Comparison of ENCODE assay signal across 18 mouse cellular contexts in genomic region chr7:139253462-139253861, GRCm38 (mm10). TPM values are rescaled to one million over a fixed set of nuclear protein-coding genes. Genes with fewer than 3 reads are reported as not detected.
A peak's percentile ranks its signal among the peaks of the same experiment; 100 is the strongest.
DNase-seq lines count a peak whose midpoint lies in the region; ATAC-seq and TF ChIP-seq lines count a peak whose summit lies in the region.
"Had no signal": no experiment of that assay in that cellular context is flagged by ENCODE, and none has a peak within 500 bp of the region (broad histone marks: within the 10 kb centered on the region; RNA-seq: fewer than 3 reads in every experiment).

No protein-coding gene starts in this region.

- H3K27me3 ChIP-seq in heart, embryonic 10.5 days (ENCODE audit: insufficient read depth, poor library complexity, severe bottlenecking), result no peaks in the 10 kb centered on the region
- H3K27me3 ChIP-seq in heart, embryonic 16.5 days (ENCODE audit: control insufficient read depth, insufficient read depth, low read length), result no peaks in the 10 kb centered on the region
- H3K27me3 ChIP-seq: megakaryocyte, embryonic 14.5 days had no signal

- ATAC-seq in heart, embryonic 16.5 days (replicated peaks; ENCODE audit: extremely low read depth, insufficient read depth, low FRiP score), result no peak

- no peak overlapping the region for H3K4me2 ChIP-seq in heart, embryonic 16.5 days (ENCODE audit: low read depth, low read length)
- H3K4me2 ChIP-seq: embryonic facial prominence, embryonic 12.5 days; liver, embryonic 13.5 days had no signal

- H3K9ac ChIP-seq in heart, embryonic 16.5 days (ENCODE audit: low read length), result 0 out of 2 replicates have a peak overlapping the region, but pooled peaks have one; percentile 33
- H3K9ac ChIP-seq: embryonic facial prominence, embryonic 12.5 days; liver, embryonic 13.5 days had no signal

- no peaks in the 10 kb centered on the region for H3K9me3 ChIP-seq in heart, embryonic 10.5 days
- H3K9me3 ChIP-seq in heart, embryonic 16.5 days (replicated peaks; ENCODE audit: control insufficient read depth, low read length), result no peaks in the 10 kb centered on the region
- H3K9me3 ChIP-seq: embryonic facial prominence, embryonic 12.5 days; forebrain, embryonic 10.5 days; liver, embryonic 13.5 days; megakaryocyte, embryonic 14.5 days had no signal

- TF ChIP-seq CTCF in left cerebral cortex, adult 2 months (IDR thresholded peaks at IDR 0.05), result no peak

- H3K36me3 ChIP-seq in heart, embryonic 10.5 days, result peaks cover 36% of the 10 kb centered on the region
- peaks cover 18% of the 10 kb centered on the region for H3K36me3 ChIP-seq in heart, embryonic 16.5 days (ENCODE audit: control insufficient read depth, insufficient read depth)

- H3K4me1 ChIP-seq in heart, embryonic 10.5 days, result peaks cover 81% of the 10 kb centered on the region
- peaks cover 59% of the 10 kb centered on the region for H3K4me1 ChIP-seq in heart, embryonic 16.5 days (ENCODE audit: control insufficient read depth, insufficient read depth, low read length)

- intact Hi-C loops in left cerebral cortex, adult 2 months (cut with DNase I), result no loop called here

- DNase-seq in heart, embryonic 10.5 days (ENCODE audit: low spot score), result no peak
- DNase-seq in heart, adult 9 months (ENCODE audit: low spot score in 2 of 2), result no peak
- DNase-seq in left cerebral cortex, adult 2 months (ENCODE audit: extremely low spot score in 1 of 2, low spot score in 2 of 2), result no peak
- no peak for DNase-seq in left cerebral cortex, adult 18-20 months (ENCODE audit: low spot score in 2 of 2)
- DNase-seq in lung, postnatal 36 days, result peak; percentile 49
- no peak for DNase-seq in embryo, embryonic 10 days (ENCODE audit: low spot score)
- DNase-seq in Muller cell, postnatal 12 days (ENCODE audit: inconsistent ontology term), result no peak
- DNase-seq: B cell, adult 2 months; cerebellum, postnatal 10 days; liver, embryonic 13.5 days; spleen, adult 18-20 months; thymus, adult 18-20 months had no signal

- WGBS in heart, embryonic 10.5 days, result 33% methylated on average over 3 of the region's 3 CpGs
- WGBS in heart, embryonic 16.5 days, result 48% methylated on average over 3 of the region's 3 CpGs

- peak overlapping the region; percentile 79; the same call in 1 of the 2 replicates for H3K27ac ChIP-seq in heart, embryonic 10.5 days
- H3K27ac ChIP-seq in left cerebral cortex, adult 2 months, result peak overlapping the region; percentile 36; the same call in 1 of the 2 replicates
- peak overlapping the region; percentile 44 for H3K27ac ChIP-seq in heart, embryonic 16.5 days (ENCODE audit: low read length)
- H3K27ac ChIP-seq: embryonic facial prominence, embryonic 12.5 days; forebrain, embryonic 10.5 days; liver, embryonic 13.5 days had no signal

- H3K4me3 ChIP-seq in heart, embryonic 10.5 days, result no peak overlapping the region
- H3K4me3 ChIP-seq in left cerebral cortex, adult 2 months, result no peak overlapping the region
- H3K4me3 ChIP-seq in heart, embryonic 16.5 days (ENCODE audit: low read length), result no peak overlapping the region
- H3K4me3 ChIP-seq: embryonic facial prominence, embryonic 12.5 days; forebrain, embryonic 10.5 days; liver, embryonic 13.5 days; megakaryocyte, embryonic 14.5 days had no signal

RNA-seq across cellular contexts. Expression of gene Pwwp2b, which starts 5.2 kb away (rescaled TPM):
- 10.5 and 11.1 TPM in 2 replicates for polyA plus RNA-seq in heart, embryonic 10.5 days (2016; fragmentation: Nextera tagmentation; extraction: Ambion mirVana)
- 10 to 100 TPM; 10.2 to 12.2 TPM for total RNA-seq in left cerebral cortex, adult 2 months (2021)
- 10 to 100 TPM; 14.1 to 15.1 TPM for total RNA-seq in left cerebral cortex, adult 18-20 months (2021)
- polyA plus RNA-seq in heart, embryonic 16.5 days (2015; fragmentation: Nextera tagmentation; extraction: Ambion mirVana), result 7.0 and 8.1 TPM in 2 replicates

RNA-seq across cellular contexts. Expression of gene Stk32c, which starts 40.4 kb away (rescaled TPM):
- polyA plus RNA-seq in heart, embryonic 10.5 days (2016; fragmentation: Nextera tagmentation; extraction: Ambion mirVana), result not detected in 2 replicates
- total RNA-seq in left cerebral cortex, adult 2 months (2021), result 100 to 1,000 TPM; 159 to 167 TPM
- total RNA-seq in left cerebral cortex, adult 18-20 months (2021), result 100 to 1,000 TPM; 179 to 185 TPM
- polyA plus RNA-seq in heart, embryonic 16.5 days (2015; fragmentation: Nextera tagmentation; extraction: Ambion mirVana), result 0.06 and 0.07 TPM in 2 replicates
- total RNA-seq: granulocyte monocyte progenitor cell, adult 5-6 weeks had no signal
- polyA plus RNA-seq: liver, embryonic 13.5 days had no signal

RNA-seq across cellular contexts. Expression of gene Lrrc27, which starts 40.7 kb away (rescaled TPM):
- polyA plus RNA-seq in heart, embryonic 10.5 days (2016; fragmentation: Nextera tagmentation; extraction: Ambion mirVana), result 4.5 TPM in 2 replicates
- 1 to 10 TPM; 8.1 to 8.2 TPM for total RNA-seq in left cerebral cortex, adult 2 months (2021)
- 10 to 100 TPM in 1 of 2 experiments, 1 to 10 TPM in 1; 6.6 to 10.6 TPM for total RNA-seq in left cerebral cortex, adult 18-20 months (2021)
- polyA plus RNA-seq in heart, embryonic 16.5 days (2015; fragmentation: Nextera tagmentation; extraction: Ambion mirVana), result 2.8 and 4.1 TPM in 2 replicates
- total RNA-seq: monocyte, adult 5-6 weeks had no signal
